Mouse (Mus musculus) neural tube, embryonic 12.5 days (tissue): ENCODE data around the gene Pcare. TPM values are rescaled to one million over a fixed set of nuclear protein-coding genes. Genes with fewer than 3 reads are reported as not detected.

Source experiments
- ATAC-seq: fragments of 200-750 bp; cut with Nextera tagmentation; 2 replicates; pipeline ENCODE4 v1.8.0; 2017; ENCODE audit warnings: low read depth, mild to moderate bottlenecking, moderate TSS enrichment, moderate library complexity; ENCODE audit not compliant: low FRiP score
- H3K27ac ChIP-seq: fragments of 300-500 bp; sonication (generic); 2 replicates; pipeline ENCODE4 v1.5.1; 2016
- H3K27me3 ChIP-seq: fragments of 300-500 bp; sonication (generic); replicated peaks from 2 replicates; pipeline ENCODE4 v1.6.1; 2016; ENCODE audit warnings: mild to moderate bottlenecking
- H3K36me3 ChIP-seq: fragments of 300-500 bp; sonication (generic); 2 replicates; pipeline ENCODE4 v1.6.1; 2016; ENCODE audit warnings: mild to moderate bottlenecking
- H3K4me1 ChIP-seq: fragments of 300-500 bp; sonication (generic); 2 replicates; pipeline ENCODE4 v1.6.1; 2016
- H3K4me2 ChIP-seq: fragments of 300-500 bp; sonication (generic); replicated peaks from 2 replicates; pipeline ENCODE4 v1.6.1; 2016; ENCODE audit warnings: mild to moderate bottlenecking
- H3K4me3 ChIP-seq: fragments of 300-500 bp; sonication (generic); 2 replicates; pipeline ENCODE4 v1.5.1; 2016
- H3K9ac ChIP-seq: fragments of 300-500 bp; sonication (generic); 2 replicates; pipeline ENCODE4 v1.6.1; 2016; ENCODE audit warnings: mild to moderate bottlenecking
- H3K9me3 ChIP-seq: fragments of 300-500 bp; sonication (generic); 2 replicates; pipeline ENCODE4 v1.6.1; 2016; ENCODE audit warnings: mild to moderate bottlenecking
- WGBS: fragments of 180-500 bp; shearing (Covaris S2); methylation state at CpG from one replicate; pipeline ENCODE4 v1.1.7; 2016; 5-methylcytosine and 5-hydroxymethylcytosine counted together
- polyA plus RNA-seq: library from polyadenylated mRNA; unstranded; fragments of >200 nt; fragmentation: Nextera tagmentation; extraction: Ambion mirVana; gene quantifications from 2 replicates; pipeline ENCODE4 v1.2.1, GENCODE M21; 2016

The Pcare gene
- polyA plus RNA-seq, 1 experiment from 2014 or later = not detected

GRCm38 (mm10) chr17:71720434-71720833 is 32.3 kb downstream of the Pcare start:
- no peaks in the 10 kb centered on the region for H3K36me3 ChIP-seq
- H3K9me3 ChIP-seq = no peaks in the 10 kb centered on the region
- H3K4me2 ChIP-seq = no peak overlapping the region
- H3K27me3 ChIP-seq = no peaks in the 10 kb centered on the region
- H3K4me1 ChIP-seq = no peaks in the 10 kb centered on the region
- ATAC-seq = no peak
- no peak overlapping the region for H3K4me3 ChIP-seq
- no peak overlapping the region for H3K27ac ChIP-seq
- H3K9ac ChIP-seq = no peak overlapping the region

- WGBS = 89% methylated on average over 8 of the region's 8 CpGs
- no peaks in the 10 kb centered on the region for H3K27me3 ChIP-seq
- H3K9ac ChIP-seq = no peak overlapping the region
- ATAC-seq = no peak
- no peaks in the 10 kb centered on the region for H3K9me3 ChIP-seq
- H3K36me3 ChIP-seq = no peaks in the 10 kb centered on the region
- no peak overlapping the region for H3K4me3 ChIP-seq
- no peak overlapping the region for H3K4me2 ChIP-seq
- no peak overlapping the region for H3K27ac ChIP-seq
- H3K4me1 ChIP-seq = no peaks in the 10 kb centered on the region
These were observed 34.6 kb downstream of the Pcare start for GRCm38 (mm10) chr17:71717881-71718625.

- no peak overlapping the region for H3K4me2 ChIP-seq
- H3K9me3 ChIP-seq = no peaks in the 10 kb centered on the region
- no peak overlapping the region for H3K9ac ChIP-seq
- H3K4me3 ChIP-seq = no peak overlapping the region
- H3K4me1 ChIP-seq = no peaks in the 10 kb centered on the region
- 84% methylated on average over 3 of the region's 3 CpGs for WGBS
- no peak for ATAC-seq
- no peak overlapping the region for H3K27ac ChIP-seq
- H3K36me3 ChIP-seq = no peaks in the 10 kb centered on the region
- no peaks in the 10 kb centered on the region for H3K27me3 ChIP-seq
These were observed 37.7 kb downstream of the Pcare start for GRCm38 (mm10) chr17:71715034-71715433.

DNA sequence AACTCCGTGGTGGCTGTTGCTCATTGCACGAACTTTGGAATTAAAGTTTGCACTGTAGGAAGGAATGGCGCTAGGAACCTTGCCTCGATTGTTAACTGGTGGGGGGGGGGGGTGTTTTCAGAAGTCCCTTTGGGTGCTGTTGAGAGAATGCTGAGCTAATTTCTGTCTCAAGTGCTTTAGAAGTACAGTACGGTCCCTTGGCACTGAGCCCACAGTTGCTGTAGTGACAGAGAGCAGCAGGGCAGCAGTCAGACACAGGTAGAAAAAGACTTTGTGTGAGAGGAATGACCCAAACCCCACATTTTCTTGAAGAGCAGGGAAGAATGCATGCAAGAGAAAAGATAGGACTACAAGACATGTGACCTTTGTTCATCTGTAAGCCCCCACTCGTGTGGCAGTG is 40.4 kb downstream of the Pcare start:
- ATAC-seq = no peak
- no peak overlapping the region for H3K9ac ChIP-seq
- H3K4me2 ChIP-seq = no peak overlapping the region
- H3K27me3 ChIP-seq = no peaks in the 10 kb centered on the region
- no peak overlapping the region for H3K27ac ChIP-seq
- H3K4me1 ChIP-seq = no peaks in the 10 kb centered on the region
- H3K4me3 ChIP-seq = no peak overlapping the region
- 86% methylated on average over 6 of the region's 6 CpGs for WGBS
- H3K36me3 ChIP-seq = no peaks in the 10 kb centered on the region
- H3K9me3 ChIP-seq = no peaks in the 10 kb centered on the region

DNA sequence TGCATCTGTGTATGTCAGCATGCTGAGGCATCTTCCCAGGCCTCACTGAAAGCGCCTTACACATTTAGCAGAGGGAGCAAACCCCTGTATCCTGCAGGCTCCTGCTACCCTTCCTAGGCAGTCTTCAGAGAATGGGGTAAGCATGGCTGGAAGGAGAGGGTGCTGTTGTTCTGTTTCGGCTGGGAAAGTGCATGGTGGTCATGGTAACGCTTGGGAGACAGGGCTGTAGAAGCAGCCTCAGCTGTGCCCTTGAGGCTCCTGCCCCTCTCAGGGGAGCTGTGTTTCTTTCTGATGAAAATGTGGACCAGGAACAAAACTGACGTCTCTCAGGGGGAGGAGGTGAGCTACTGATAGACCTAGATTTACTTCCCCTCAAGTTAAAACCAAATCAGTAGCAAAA is 45.0 kb downstream of the Pcare start:
- ATAC-seq = no peak
- H3K27ac ChIP-seq = no peak overlapping the region
- no peak overlapping the region for H3K4me3 ChIP-seq
- 52% methylated on average over 4 of the region's 4 CpGs for WGBS
- H3K9ac ChIP-seq = no peak overlapping the region
- no peaks in the 10 kb centered on the region for H3K27me3 ChIP-seq
- H3K9me3 ChIP-seq = no peaks in the 10 kb centered on the region
- H3K4me2 ChIP-seq = no peak overlapping the region
- no peaks in the 10 kb centered on the region for H3K36me3 ChIP-seq
- no peaks in the 10 kb centered on the region for H3K4me1 ChIP-seq

DNA sequence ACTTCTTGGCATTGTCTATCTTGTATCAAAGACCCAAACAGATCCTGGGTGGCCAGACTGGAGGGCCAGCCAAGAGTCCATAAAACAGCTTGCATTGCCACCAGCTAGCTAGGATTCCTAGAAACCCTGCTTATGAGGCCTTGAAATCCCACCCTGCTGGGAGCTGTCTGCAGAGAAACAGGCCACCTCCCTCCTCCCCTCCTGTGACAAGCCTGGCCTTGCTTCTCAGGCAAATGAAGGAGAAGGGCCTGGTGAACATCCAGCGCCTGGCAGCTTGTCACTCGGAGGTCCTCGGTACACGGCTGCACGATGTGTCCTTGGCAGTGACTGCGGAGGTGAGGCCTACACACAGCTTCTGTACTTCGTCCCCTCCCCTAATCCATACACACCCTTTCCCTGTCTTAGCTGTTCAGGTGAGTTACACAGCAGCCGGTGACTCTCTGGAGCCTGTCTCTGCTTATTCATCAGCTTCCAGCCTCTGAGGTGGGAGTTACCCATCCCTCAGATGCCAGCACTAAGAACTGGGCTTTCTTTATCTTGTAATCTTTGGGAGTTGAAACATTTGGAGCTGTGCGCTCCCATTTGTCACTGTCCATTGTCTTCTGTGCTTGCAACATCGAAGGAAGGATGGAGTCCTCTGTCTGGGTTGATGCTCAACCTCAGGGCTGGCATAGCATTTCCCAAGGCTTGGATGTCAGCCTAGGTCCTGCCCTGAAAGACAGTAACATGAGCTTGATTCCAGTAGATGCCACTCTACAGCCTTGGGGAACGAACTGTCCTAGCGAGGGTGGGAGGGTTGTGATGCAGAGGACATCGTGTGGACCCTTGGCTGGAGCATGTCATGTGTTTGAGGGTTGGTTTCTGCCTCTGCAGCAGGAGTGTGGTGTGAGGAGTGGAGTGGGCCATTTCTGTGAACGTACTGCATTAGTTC is 46.9 kb downstream of the Pcare start:
- H3K27ac ChIP-seq = no peak overlapping the region
- H3K36me3 ChIP-seq = no peaks in the 10 kb centered on the region
- H3K4me2 ChIP-seq = no peak overlapping the region
- no peaks in the 10 kb centered on the region for H3K27me3 ChIP-seq
- no peaks in the 10 kb centered on the region for H3K9me3 ChIP-seq
- WGBS = 86% methylated on average over 14 of the region's 14 CpGs
- no peak overlapping the region for H3K4me3 ChIP-seq
- H3K9ac ChIP-seq = no peak overlapping the region
- no peaks in the 10 kb centered on the region for H3K4me1 ChIP-seq
- ATAC-seq = no peak

GRCm38 (mm10) chr17:71705113-71705512 is 47.6 kb downstream of the Pcare start:
- ATAC-seq = no peak
- H3K4me3 ChIP-seq = no peak overlapping the region
- H3K4me2 ChIP-seq = no peak overlapping the region
- no peaks in the 10 kb centered on the region for H3K4me1 ChIP-seq
- no peaks in the 10 kb centered on the region for H3K36me3 ChIP-seq
- H3K9me3 ChIP-seq = no peaks in the 10 kb centered on the region
- H3K27me3 ChIP-seq = no peaks in the 10 kb centered on the region
- WGBS = 89% methylated on average over 1 of the region's 1 CpGs
- no peak overlapping the region for H3K9ac ChIP-seq
- H3K27ac ChIP-seq = no peak overlapping the region

GRCm38 (mm10) chr17:71698619-71698956 is 54.1 kb downstream of the Pcare start:
- Histone ChIP-seq H3K4me1 (no peaks in the 10 kb centered on the region), H3K9me3 (no peaks in the 10 kb centered on the region), H3K9ac (no peak overlapping the region), H3K36me3 (no peaks in the 10 kb centered on the region), H3K27me3 (no peaks in the 10 kb centered on the region), H3K27ac (no peak overlapping the region), H3K4me2 (no peak overlapping the region), H3K4me3 (no peak overlapping the region)
- ATAC-seq = no peak
- 93% methylated on average over 11 of the region's 11 CpGs for whole genome bisulfite sequencing

DNA sequence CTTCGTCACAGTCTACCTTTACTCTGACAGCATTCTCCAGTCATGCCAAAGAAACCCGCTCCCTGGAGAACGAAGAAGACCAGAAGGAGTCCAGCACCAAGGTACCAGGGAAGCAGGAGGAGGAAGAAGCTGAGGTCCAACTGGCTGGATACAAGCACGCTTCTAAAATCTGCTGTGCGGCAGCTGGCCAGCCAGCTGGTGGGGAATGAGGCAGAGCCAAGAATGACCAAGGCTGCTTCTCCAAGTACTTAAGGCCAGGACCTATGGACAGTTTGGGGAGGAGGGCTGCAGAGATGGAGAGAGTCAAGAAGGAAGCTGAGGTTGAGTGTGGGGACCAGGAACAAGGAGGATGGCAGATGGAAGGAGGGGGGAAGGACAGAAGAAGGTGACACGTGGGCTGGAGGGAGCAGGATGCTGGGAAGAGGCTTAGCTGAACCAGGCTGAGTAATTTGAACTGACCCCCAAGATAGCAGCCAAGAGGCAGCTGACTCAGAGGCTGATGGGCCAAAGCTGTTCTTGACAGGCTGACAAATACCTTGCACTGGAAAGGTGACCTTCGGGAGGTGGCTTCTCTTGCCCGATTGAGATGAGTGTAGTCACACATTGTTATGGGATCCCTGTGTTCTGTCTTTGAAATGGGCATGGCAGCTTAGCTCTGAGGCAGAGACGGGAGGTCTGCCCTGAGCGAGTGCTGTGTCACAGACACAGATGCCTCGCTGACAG is 54.6 kb downstream of the Pcare start:
- H3K36me3 ChIP-seq = no peaks in the 10 kb centered on the region
- H3K4me2 ChIP-seq = no peak overlapping the region
- H3K9ac ChIP-seq = no peak overlapping the region
- H3K4me3 ChIP-seq = no peak overlapping the region
- no peaks in the 10 kb centered on the region for H3K27me3 ChIP-seq
- 91% methylated on average over 11 of the region's 11 CpGs for WGBS
- no peaks in the 10 kb centered on the region for H3K4me1 ChIP-seq
- H3K27ac ChIP-seq = no peak overlapping the region
- ATAC-seq = no peak
- H3K9me3 ChIP-seq = no peaks in the 10 kb centered on the region

GRCm38 (mm10) chr17:71696396-71696795 is 56.3 kb downstream of the Pcare start:
- Histone ChIP-seq H3K27me3 (no peaks in the 10 kb centered on the region), H3K27ac (no peak overlapping the region), H3K9ac (no peak overlapping the region), H3K36me3 (no peaks in the 10 kb centered on the region), H3K4me3 (no peak overlapping the region), H3K4me1 (0 out of 2 replicates have a peak, but pooled peaks cover under 1% of the 10 kb centered on the region), H3K4me2 (no peak overlapping the region), H3K9me3 (no peaks in the 10 kb centered on the region)
- no peak; the same call in 1 of the 2 replicates for ATAC-seq
- 89% methylated on average over 5 of the region's 5 CpGs for WGBS

- no peak for ATAC-seq
- H3K4me3 ChIP-seq = no peak overlapping the region
- 74% methylated on average over 15 of the region's 15 CpGs for WGBS
These were observed 56.9 kb downstream of the Pcare start for GRCm38 (mm10) chr17:71695716-71696315.

GRCm38 (mm10) chr17:71695151-71695550 is 57.5 kb downstream of the Pcare start:
- Histone ChIP-seq H3K27ac (no peak overlapping the region), H3K4me2 (no peak overlapping the region), H3K27me3 (no peaks in the 10 kb centered on the region), H3K4me3 (no peak overlapping the region), H3K36me3 (no peaks in the 10 kb centered on the region), H3K9ac (no peak overlapping the region), H3K4me1 (peaks cover 3% of the 10 kb centered on the region; the same call in 1 of the 2 replicates), H3K9me3 (no peaks in the 10 kb centered on the region)
- WGBS = 86% methylated on average over 8 of the region's 8 CpGs
- ATAC-seq = no peak

More at GRCm38 (mm10) chr17:71695716-71696315, 56.9 kb downstream of the Pcare start:
- no peak overlapping the region for H3K9ac ChIP-seq
- no peak overlapping the region for H3K4me2 ChIP-seq
- no peaks in the 10 kb centered on the region for H3K27me3 ChIP-seq
- no peaks in the 10 kb centered on the region for H3K36me3 ChIP-seq
- H3K27ac ChIP-seq = no peak overlapping the region
- no peaks in the 10 kb centered on the region for H3K9me3 ChIP-seq
- peaks cover 3% of the 10 kb centered on the region; the same call in 1 of the 2 replicates for H3K4me1 ChIP-seq
